Mouse (Mus musculus) MN1 (cell line): ENCODE data around the gene Ifnar2.

ENCODE experiments used
- DNase-seq: peaks from one replicate; pipeline ENCODE4 v3.0.0-alpha.2; 2016; ENCODE audit warnings: low spot score

Ifnar2 gene

DNA sequence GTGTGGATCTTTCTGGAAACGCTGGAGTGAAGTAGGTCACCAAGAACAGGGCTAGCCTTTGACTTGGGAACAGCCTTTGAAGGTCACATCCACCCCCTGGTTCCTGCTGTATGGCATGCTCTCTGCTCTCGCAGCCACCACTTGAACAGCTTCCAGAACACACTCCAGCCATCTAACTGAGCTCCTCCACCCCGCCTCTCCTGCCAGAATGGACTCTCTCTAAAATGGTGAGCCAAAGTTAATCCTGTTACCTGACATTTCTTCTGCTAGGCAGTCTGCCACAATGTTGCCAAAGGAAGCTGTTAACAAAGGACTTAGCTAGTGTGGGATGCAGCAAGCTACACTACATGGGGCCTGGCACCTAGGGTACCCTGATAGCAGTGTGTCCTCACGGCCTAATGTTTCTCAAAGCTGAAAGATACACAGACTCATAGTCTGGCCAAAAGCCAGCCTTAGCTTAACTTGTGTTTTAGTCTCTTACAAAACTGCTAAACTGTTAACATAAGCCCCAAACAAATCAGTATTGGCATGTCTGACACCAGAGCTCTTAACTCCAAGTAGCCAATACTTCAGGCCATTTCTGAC, 22.3 kb downstream of the Ifnar2 start:
- DNase-seq = no peak

- no peak for DNase-seq
Measured at GRCm38 (mm10) chr16:91395633-91396392, 23.2 kb downstream of the Ifnar2 start.

GRCm38 (mm10) chr16:91396844-91397537, 24.4 kb downstream of the Ifnar2 start:
- DNase-seq = no peak

GRCm38 (mm10) chr16:91398030-91398429, 25.4 kb downstream of the Ifnar2 start:
- DNase-seq = no peak

GRCm38 (mm10) chr16:91398944-91399343, 26.4 kb downstream of the Ifnar2 start:
- no peak for DNase-seq

- no peak for DNase-seq
Measured at GRCm38 (mm10) chr16:91401569-91402165, 29.1 kb downstream of the Ifnar2 start.

GRCm38 (mm10) chr16:91403784-91404183, 31.2 kb downstream of the Ifnar2 start:
- DNase-seq = no peak

DNA sequence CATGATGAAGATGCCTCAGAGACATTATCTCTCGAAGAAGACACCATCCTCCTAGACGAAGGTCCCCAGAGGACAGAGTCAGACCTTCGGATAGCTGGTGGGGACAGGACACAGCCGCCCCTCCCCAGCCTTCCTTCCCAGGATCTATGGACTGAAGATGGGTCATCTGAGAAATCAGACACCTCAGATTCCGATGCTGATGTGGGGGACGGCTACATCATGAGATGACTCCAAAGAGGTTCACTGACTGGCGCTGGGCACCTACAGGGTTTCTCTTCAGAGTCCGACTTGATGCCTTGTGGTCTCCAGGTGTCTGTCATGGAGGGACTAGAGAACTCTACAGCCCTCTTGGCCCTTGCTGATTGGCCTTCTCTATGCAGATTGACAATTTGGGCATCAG, 31.6 kb downstream of the Ifnar2 start:
- no peak for DNase-seq

GRCm38 (mm10) chr16:91404828-91405577, 32.4 kb downstream of the Ifnar2 start:
- no peak for DNase-seq

- peak; percentile 76 for DNase-seq
Measured at GRCm38 (mm10) chr16:91405640-91406584, 33.3 kb downstream of the Ifnar2 start, which contains the start of gene Il10rb. Gene Il10rb, plus strand, starts transcription at chr16:91406164.

DNA sequence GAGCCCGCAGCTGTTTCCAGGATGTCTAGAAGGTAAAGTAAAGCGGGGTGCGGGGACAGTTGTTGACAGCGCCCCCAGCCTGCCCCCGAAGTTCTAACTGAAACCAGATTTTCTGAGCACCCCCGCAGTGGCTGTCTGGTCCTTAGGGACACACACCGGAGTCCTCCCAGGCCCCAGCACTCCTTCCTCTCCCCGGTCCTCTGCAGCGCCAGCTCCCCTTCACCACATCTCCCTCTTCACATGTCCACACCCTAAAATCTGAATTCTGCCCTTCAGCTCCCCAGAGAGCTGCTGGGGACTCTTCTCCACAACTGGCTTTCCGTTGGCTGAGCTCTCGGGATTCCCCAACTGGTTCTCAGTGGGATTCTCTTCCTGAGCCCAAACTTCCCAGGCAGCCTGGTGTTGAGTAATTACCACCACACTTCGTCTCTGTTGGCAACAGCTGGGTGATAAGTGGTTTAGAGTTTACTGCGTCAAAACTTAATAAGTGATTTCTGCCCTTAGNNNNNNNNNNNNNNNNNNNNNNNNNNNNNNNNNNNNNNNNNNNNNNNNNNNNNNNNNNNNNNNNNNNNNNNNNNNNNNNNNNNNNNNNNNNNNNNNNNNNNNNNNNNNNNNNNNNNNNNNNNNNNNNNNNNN, 34.1 kb downstream of the Ifnar2 start:
- peak; percentile 58 for DNase-seq

DNA sequence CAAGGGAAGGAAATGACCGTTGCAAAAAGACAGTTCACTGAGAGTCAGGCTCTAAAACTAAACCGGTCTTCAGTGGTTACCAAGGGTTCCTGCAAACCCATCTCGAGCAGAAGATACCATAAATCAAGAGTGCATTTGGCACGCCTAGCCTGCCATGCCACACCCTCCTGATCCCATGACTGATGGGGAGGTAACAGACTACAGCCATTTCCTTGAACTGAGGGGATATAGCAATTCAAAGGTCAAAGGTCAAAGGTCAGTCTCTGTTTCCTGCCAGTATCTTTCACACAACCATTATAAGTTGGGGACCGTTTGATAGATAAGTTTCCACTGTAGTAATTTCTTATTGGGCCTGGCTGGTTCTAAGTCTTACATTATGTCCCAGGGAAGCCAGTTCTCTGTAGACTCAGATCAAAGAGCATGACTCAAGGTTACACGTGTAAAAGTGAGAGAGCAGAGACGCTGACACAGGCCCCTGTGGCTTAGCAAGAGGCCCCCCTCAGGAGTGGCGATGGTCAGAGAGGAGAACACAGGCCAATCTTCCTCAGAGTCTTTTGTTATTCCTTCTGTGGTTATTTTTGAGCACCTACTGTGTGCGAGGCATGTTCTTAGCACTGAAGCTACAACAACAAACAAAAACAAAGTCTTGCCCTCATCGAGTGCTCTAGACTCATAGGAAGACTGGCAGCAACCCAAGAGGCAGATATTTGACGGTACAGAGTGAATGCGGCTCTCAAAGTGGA, 40.7 kb downstream of the Ifnar2 start:
- no peak for DNase-seq

GRCm38 (mm10) chr16:91415391-91416189, 43.0 kb downstream of the Ifnar2 start:
- no peak for DNase-seq

GRCm38 (mm10) chr16:91416357-91416756, 43.8 kb downstream of the Ifnar2 start:
- no peak for DNase-seq

DNA sequence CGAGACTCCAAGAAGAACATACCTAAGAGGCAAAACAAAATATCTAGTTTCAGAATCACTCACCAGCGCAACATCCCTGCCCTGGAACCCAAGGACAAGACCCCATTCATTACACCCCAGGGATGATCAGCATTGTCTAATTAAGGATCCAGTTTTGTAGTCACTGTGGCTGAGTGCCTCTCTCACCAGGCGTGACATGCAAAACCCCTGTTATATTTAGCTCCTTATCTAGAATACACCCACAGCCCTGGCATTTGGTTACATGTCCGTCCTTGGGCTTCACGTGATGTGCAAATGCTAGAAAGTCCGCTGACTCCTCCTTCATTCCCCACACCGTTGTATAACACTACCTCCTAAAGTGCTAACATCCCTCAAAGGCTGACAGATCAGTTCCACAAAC, 44.4 kb downstream of the Ifnar2 start:
- DNase-seq = no peak

DNA sequence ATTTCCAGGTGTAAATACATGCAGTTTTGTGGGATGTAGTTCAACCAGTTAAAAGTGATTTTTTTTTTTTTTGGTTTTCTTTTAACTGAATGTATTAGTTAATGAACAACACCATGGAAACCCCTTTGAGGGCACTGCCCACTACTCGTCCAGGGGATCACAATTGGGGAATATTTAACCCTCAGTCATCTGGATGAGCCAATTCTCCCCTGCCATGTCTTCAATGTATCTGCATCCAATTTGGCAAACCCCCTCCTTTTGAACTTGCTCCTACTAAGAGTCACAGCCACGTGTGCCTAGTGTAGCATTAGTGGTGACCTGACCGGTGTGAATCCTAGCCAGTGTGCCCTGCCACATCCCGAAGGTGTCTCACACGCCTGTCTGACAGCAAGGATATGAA, 45.9 kb downstream of the Ifnar2 start:
- no peak for DNase-seq

GRCm38 (mm10) chr16:91425816-91426215, 53.2 kb downstream of the Ifnar2 start:
- no peak for DNase-seq

DNA sequence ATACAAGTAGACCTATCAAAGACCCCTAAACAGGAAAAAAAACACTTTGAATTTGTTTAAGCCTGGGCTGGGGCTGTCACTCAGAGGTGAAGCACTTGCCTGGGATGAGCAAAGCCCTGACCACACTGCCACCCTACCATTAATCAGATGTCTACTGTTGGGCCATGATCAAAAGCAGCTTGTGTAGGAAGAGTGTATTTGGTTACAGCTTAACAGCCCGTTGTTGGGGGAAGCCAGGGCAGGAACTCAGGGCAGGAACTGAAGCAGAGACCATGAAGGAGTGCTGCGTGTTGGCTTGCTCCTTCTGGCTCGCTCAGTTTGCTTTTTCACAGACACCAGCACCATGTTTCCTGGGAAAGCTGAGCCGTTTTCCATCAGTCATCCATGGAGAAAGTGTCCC, 54.0 kb downstream of the Ifnar2 start:
- no peak for DNase-seq

DNA sequence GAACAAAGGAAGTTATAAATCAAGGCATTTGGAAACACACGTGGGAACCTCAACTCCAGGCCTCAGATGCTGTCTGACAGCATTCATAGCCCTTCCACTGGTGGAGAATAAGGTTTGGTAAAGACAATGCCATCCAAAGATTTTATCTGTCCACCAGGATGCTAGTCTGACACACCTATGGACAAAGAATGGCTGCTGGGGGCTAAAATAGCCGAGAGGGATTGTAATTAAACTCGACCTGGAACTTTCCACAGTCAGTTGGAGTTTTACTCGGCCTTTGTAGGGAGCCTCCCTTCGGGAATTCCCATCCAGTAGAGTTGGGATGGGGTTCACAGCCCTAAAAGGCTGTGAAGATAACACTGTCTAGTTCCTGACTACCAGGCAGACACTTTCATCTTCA, 54.9 kb downstream of the Ifnar2 start:
- DNase-seq = no peak
